Mouse (Mus musculus) megakaryocyte, embryonic 14.5 days (primary cell): Measurements from ENCODE around the gene Smad1. TPM values are rescaled to one million over a fixed set of nuclear protein-coding genes. Genes with fewer than 3 reads are reported as not detected.
"Not testable (repeated sequence)": the region's sequence is repeated elsewhere in the genome, so short reads cannot be mapped to it uniquely, and the experiment has no call there.

ENCODE experiments used
- H3K27me3 ChIP-seq: replicated peaks from 2 replicates; pipeline ENCODE3; 2012; ENCODE audit warnings: inconsistent platforms
- H3K36me3 ChIP-seq: replicated peaks from 2 replicates; pipeline ENCODE3; 2012; ENCODE audit warnings: low read length, inconsistent platforms, mixed read lengths
- H3K4me1 ChIP-seq: 2 replicates; pipeline ENCODE4 v1.6.1; 2012; ENCODE audit warnings: inconsistent platforms
- H3K4me3 ChIP-seq: replicated peaks from 2 replicates; pipeline ENCODE3; 2012; ENCODE audit warnings: moderate library complexity, mild to moderate bottlenecking, inconsistent platforms
- H3K9me3 ChIP-seq: 2 replicates; pipeline ENCODE4 v1.6.1; 2012; ENCODE audit warnings: inconsistent platforms
- FLI1 ChIP-seq: IDR thresholded peaks from 2 replicates; pipeline ENCODE4 v1.6.1; 2012; ENCODE audit warnings: low read length, inconsistent platforms, mixed read lengths
- GATA1 ChIP-seq: IDR thresholded peaks from 3 replicates; pipeline ENCODE4 v1.6.1; 2012; ENCODE audit warnings: mixed read lengths, low read length, inconsistent platforms, borderline replicate concordance
- polyA plus RNA-seq: library from polyadenylated mRNA; stranded (reverse); fragments of >175 nt; gene quantifications from 2 replicates; pipeline ENCODE4 v1.2.3, GENCODE M21; 2012; ENCODE audit warnings: low replicate concordance; ENCODE audit not compliant: insufficient read depth

Gene Smad1
- polyA plus RNA-seq: 8.0 and 25.1 TPM in 2 replicates

DNA sequence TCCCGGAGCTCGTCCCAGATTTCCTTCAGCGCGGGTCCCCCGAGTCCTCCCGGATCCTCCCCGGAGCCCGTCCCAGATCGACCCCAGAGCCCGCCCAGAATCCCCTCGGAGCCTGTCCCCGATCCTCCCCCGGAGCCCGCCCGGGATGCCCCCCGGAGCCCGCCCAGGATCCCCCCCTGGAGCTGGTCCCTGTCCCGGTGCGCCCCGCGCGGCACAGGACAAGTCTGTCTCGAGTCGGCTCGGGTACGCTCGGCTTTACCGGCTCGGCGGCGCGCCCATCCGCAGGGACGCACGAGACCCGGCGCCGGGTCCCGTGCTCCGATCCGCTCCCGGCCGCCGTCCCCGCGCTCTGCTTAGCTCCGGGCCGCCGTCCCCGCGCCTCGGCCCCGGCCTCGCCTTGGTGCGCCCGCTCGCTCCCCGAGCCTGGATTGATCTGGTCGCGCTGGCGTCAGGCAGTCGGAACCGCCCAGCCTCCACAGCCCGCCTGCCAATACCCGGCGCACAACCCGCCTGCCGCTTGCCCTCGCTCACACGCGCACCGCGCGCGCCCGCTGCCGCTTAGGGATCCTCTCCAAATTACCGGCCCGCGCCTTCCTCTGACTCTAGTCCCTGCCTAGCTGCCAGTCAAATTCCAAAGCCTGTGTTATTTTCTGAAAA lies at the start of gene Smad1:
Smad1 (minus strand) TSS at position 525 of the 657 bp plus-strand sequence.
- peaks cover 13% of the 10 kb centered on the region for H3K9me3 ChIP-seq
- peaks cover 41% of the 10 kb centered on the region for H3K4me1 ChIP-seq
- H3K4me3 ChIP-seq: peak within 1 kb of the TSS; percentile 94
- no peak for TF ChIP-seq FLI1
- no peak for TF ChIP-seq GATA1
- H3K27me3 ChIP-seq: peaks cover 40% of the 10 kb centered on the region
- H3K36me3 ChIP-seq: no peaks in the 10 kb centered on the region

DNA sequence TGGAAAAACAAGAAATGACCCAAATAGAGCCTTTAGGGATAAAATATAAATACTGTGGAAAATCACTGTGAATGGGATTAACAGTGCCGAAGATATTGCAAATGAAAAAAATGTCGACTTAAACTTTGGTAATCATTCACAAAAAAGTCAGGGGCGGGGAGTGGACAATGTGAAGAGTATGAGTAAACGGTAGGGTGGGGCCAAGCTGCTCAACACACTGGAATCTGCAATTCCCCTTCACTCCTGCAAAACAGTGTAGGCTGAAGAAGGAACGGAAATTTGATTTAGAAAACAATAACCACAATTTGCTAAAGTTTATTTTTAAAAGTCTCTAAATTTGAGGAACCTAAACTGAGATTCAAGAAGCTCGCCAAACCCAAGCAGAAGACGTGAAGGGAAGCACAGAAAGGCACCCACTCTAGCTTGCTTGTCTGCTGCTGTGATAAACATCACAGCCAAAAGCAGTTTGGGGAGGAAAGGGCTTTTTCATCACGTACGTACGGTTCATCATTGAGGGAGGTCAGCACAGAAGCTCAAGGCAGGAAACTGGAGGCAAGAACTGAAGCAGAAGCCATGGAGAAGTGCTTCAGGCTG lies 48.0 kb upstream of the Smad1 start:
- TF ChIP-seq FLI1 (no peak), GATA1 (no peak)
- H3K4me1 ChIP-seq: peaks cover 26% of the 10 kb centered on the region
- H3K36me3 ChIP-seq: no peaks in the 10 kb centered on the region
- no peak overlapping the region for H3K4me3 ChIP-seq
- no peaks in the 10 kb centered on the region for H3K9me3 ChIP-seq
- peaks cover 3% of the 10 kb centered on the region for H3K27me3 ChIP-seq

DNA sequence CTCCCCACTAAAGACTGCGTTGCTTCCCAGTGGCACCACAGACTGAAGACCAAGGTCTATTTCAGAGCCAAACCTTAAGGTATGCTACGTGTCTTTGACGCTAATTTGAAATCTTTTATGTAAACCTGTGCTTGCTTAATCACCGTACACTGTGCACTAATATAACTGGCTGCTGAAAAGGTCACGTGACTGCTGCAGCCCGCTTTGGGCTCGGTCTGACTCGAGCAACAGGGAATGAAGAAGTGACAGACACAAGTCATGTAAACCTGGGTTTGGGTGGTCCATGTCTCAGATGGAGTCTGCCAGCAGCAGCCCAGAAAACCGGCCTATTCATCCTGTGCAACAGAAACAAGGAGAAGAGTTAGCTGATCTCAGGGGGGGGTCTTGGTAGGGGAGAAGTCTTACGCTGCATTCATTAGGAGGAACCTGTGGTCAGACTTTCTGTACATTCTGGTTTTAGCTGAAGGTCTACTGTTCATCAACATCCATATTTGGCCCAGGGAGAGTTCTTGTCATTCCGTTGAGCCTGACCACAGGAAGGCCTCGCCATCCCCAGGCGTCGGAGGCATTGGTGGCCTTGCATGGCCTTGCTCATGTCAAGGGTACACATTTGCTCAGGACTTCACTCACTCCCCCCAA lies 44.3 kb upstream of the Smad1 start:
- peaks cover 3% of the 10 kb centered on the region; the same call in 1 of the 2 replicates for H3K9me3 ChIP-seq
- H3K4me3 ChIP-seq: peak overlapping the region; percentile 64
- TF ChIP-seq GATA1: no peak
- no peak for TF ChIP-seq FLI1
- H3K4me1 ChIP-seq: peaks cover 18% of the 10 kb centered on the region
- H3K27me3 ChIP-seq: peaks cover 3% of the 10 kb centered on the region
- no peaks in the 10 kb centered on the region for H3K36me3 ChIP-seq

DNA sequence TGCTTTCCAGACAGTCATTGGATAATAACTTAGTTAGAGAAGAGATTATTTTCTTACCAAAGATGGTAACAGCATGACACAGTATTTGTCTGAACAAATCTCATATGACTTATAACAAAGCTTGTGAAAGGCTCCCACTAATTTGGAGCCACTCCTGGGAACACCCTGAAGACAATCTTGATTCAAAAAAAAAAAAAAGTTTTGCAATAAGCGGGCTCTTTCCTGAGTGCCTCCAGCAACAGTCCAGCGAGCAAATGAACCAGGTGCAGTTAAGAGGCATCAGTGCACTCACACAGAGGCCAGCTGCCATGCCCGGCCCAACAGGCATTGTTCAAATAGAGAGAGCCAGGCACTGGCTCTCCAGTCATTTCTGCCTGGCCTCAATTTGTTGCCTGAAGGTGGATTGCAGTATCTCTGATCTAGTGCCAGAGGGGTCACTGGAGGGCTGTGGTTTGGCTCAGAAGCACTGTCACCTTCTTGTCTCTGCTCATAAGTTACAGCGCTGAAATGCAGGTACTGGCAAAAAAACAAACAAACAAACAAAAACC lies 34.7 kb upstream of the Smad1 start:
- H3K9me3 ChIP-seq: peaks cover 3% of the 10 kb centered on the region; the same call in 1 of the 2 replicates
- TF ChIP-seq FLI1 (no peak), GATA1 (no peak)
- H3K4me3 ChIP-seq: no peak overlapping the region
- peaks cover 18% of the 10 kb centered on the region for H3K4me1 ChIP-seq
- H3K36me3 ChIP-seq: no peaks in the 10 kb centered on the region
- H3K27me3 ChIP-seq: no peaks in the 10 kb centered on the region

DNA sequence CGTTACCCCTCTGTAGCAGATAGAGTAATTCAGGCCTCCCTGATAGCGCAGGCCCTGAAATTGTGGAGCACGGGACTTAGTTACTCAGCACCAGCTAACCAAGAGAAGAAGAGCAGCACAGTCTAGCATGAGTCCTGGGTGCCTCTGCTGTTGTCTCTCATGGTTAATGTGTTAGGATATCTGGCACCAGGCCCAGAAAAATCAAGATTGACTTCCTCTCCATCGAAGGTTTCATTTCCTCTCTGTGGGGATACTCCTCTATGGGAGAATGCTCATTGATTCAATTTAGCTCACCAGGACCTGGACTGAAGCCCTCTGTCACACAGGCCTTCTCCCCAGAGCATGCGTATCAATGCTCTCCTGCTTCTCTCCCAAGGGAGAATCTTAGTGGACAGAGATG lies 15.6 kb upstream of the Smad1 start:
- H3K27me3 ChIP-seq: peaks cover 4% of the 10 kb centered on the region

DNA sequence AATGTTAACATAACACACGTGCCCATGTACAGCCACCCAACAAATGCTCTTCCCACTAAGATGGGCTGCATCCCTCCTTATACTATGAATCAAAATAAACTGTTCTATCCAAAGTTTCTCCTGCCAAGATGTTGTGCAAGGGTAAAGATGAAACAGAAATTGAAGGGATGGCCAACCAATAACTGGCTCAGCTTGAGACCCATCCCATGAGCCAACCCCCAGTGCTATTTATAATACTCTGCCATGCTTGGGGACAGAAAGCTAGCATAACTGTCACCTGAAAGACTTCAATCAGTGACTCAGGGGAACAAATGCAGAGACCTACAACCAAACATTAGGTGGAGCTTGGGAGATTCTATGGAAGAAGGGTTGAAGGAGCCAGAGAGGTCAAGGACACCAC lies 11.2 kb upstream of the Smad1 start:
- TF ChIP-seq FLI1 (no peak), GATA1 (no peak)
- Histone ChIP-seq H3K4me3 (no peak overlapping the region), H3K4me1 (peaks cover 8% of the 10 kb centered on the region), H3K27me3 (no peaks in the 10 kb centered on the region), H3K36me3 (no peaks in the 10 kb centered on the region), H3K9me3 (peaks cover 26% of the 10 kb centered on the region)

More for the DNA sequence above, 15.6 kb upstream of the Smad1 start:
- TF ChIP-seq GATA1 (no peak), FLI1 (no peak)
- Histone ChIP-seq H3K9me3 (peaks cover 9% of the 10 kb centered on the region), H3K4me1 (peaks cover 8% of the 10 kb centered on the region), H3K4me3 (no peak overlapping the region), H3K36me3 (no peaks in the 10 kb centered on the region)

DNA sequence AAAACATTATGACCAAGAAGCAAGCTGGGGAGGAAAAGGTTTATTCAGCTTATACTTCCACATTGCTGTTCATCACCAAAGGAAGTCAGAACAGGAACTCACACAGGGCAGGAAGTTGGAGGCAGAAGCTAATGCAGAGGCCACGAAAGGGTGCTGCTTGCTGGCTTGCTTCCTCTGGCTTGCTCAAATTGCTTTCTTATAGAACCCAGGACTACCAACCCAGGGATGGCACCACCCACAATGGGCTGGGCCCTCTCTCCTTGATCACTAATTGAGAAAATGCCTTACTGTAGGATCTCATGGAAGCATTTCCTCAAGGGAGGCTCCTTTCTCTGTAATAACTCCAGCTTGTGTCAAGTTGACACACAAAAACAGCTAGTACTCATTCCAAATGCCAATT lies 8.0 kb upstream of the Smad1 start:
- Histone ChIP-seq H3K4me1 (peaks cover 19% of the 10 kb centered on the region), H3K9me3 (peaks cover 39% of the 10 kb centered on the region)
- not testable (repeated sequence) for H3K27me3 ChIP-seq, H3K36me3 ChIP-seq, H3K4me3 ChIP-seq

DNA sequence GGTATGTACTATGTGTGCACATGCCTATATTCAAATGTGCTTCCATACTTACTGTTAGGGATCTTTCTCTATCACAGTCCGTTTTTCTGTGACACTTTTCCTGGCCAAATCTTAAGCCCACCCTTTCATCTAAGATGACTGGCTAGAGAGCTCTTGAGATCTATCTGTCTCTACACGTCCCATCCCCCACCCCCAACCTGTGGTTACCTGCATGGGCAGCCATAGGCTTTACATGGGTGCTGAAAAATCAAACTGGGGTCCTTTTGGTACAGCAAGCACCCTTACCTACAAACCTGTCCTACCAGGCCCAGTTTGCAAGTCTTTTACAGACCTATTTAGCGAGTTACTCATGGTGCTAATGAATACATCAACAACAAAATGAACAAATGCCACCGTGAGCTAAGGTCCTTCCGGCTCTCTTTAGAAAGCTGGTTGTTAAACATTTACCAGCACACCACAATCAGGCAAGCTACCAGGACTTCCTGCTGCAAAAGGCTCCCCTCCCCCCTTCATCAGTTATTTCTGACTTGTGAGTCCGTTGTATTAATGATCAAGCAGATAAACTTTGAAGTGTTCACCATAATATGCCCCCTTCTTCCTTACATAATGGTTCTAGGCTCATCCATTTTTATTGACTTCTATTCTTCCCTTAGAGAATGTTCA lies 5.7 kb upstream of the Smad1 start:
- H3K9me3 ChIP-seq: peaks cover 31% of the 10 kb centered on the region
- TF ChIP-seq GATA1 (no peak), FLI1 (no peak)
- H3K36me3 ChIP-seq: no peaks in the 10 kb centered on the region
- H3K27me3 ChIP-seq: peaks cover 7% of the 10 kb centered on the region
- H3K4me1 ChIP-seq: peaks cover 27% of the 10 kb centered on the region
- H3K4me3 ChIP-seq: no peak overlapping the region

DNA sequence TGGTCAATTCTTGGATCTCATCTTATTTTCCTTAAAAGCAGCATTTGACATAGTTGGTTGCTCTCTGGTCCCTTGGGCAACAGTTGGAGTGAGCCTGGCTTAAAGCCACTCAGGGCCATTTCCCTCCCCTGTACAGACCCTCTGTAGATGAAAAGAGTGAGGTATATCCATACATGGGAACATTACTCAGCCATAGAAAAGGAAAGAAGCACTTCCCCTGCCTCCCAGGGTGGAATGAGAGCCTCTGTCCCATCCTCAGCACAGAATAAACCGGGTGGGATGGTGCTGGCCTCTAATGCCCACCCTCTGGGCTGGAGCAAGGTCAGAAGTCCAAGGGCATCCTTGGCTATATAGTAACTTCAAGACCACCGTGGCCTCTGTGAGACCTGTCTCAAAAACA lies 1.4 kb upstream of the Smad1 start:
- Histone ChIP-seq H3K36me3 (no peaks in the 10 kb centered on the region), H3K4me3 (no peak overlapping the region), H3K4me1 (peaks cover 41% of the 10 kb centered on the region), H3K27me3 (peaks cover 36% of the 10 kb centered on the region), H3K9me3 (peaks cover 13% of the 10 kb centered on the region)
- no peak for TF ChIP-seq FLI1
- no peak for TF ChIP-seq GATA1
